Mouse (Mus musculus) brain, embryonic 18.5 days (tissue): ENCODE measurements around the gene Mfsd7a.
"Not testable (repeated sequence)": the region's sequence is repeated elsewhere in the genome, so short reads cannot be mapped to it uniquely, and the experiment has no call there.

Experiments used
- DNase-seq: peaks from one replicate; pipeline ENCODE4 v3.0.0-alpha.2; 2012; ENCODE audit warnings: low read depth, low spot score

The Mfsd7a gene

GRCm38 (mm10) chr5:108448785-108449668 is at the start of gene Mfsd7a:
Gene Mfsd7a (minus strand): TSS chr5:108448891.
- DNase-seq = no peak

GRCm38 (mm10) chr5:108486148-108486547 is 37.5 kb upstream of the Mfsd7a start:
- DNase-seq = not testable (repeated sequence)

GRCm38 (mm10) chr5:108485239-108485638 is 36.5 kb upstream of the Mfsd7a start:
- DNase-seq = no peak

- DNase-seq = no peak
Observed at GRCm38 (mm10) chr5:108483006-108483405, 34.3 kb upstream of the Mfsd7a start.

- no peak for DNase-seq
Observed at GRCm38 (mm10) chr5:108475977-108476376, 27.3 kb upstream of the Mfsd7a start.

- no peak for DNase-seq
Observed at GRCm38 (mm10) chr5:108473737-108474136, 25.0 kb upstream of the Mfsd7a start.

- no peak for DNase-seq
Observed at GRCm38 (mm10) chr5:108469617-108470016, 20.9 kb upstream of the Mfsd7a start.

- no peak for DNase-seq
Observed at GRCm38 (mm10) chr5:108466647-108467046, 18.0 kb upstream of the Mfsd7a start.

- no peak for DNase-seq
Observed at GRCm38 (mm10) chr5:108465131-108465891, 16.6 kb upstream of the Mfsd7a start.

- DNase-seq = no peak
Observed at GRCm38 (mm10) chr5:108462446-108462845, 13.8 kb upstream of the Mfsd7a start.

GRCm38 (mm10) chr5:108461082-108462065 is 12.7 kb upstream of the Mfsd7a start, which contains the start of gene Pcgf3:
Gene Pcgf3 (plus strand): TSS chr5:108461232.
- peak; percentile 90 for DNase-seq

GRCm38 (mm10) chr5:108460461-108460860 is 11.8 kb upstream of the Mfsd7a start:
- DNase-seq = no peak

- no peak for DNase-seq
Observed at GRCm38 (mm10) chr5:108458706-108459105, 10.0 kb upstream of the Mfsd7a start.

- no peak for DNase-seq
Observed at GRCm38 (mm10) chr5:108454094-108454493, 5.4 kb upstream of the Mfsd7a start.

GRCm38 (mm10) chr5:108452422-108452821 is 3.7 kb upstream of the Mfsd7a start:
- no peak for DNase-seq

- DNase-seq = no peak
Observed at GRCm38 (mm10) chr5:108451611-108452010, 2.9 kb upstream of the Mfsd7a start.

GRCm38 (mm10) chr5:108450837-108451540 is 2.3 kb upstream of the Mfsd7a start:
- no peak for DNase-seq

GRCm38 (mm10) chr5:108447857-108448256 is 834 bp downstream of the Mfsd7a start:
- no peak for DNase-seq

GRCm38 (mm10) chr5:108446973-108447372 is 1.7 kb downstream of the Mfsd7a start:
- no peak for DNase-seq

GRCm38 (mm10) chr5:108436101-108436500 is 12.6 kb downstream of the Mfsd7a start:
- no peak for DNase-seq
